Mouse (Mus musculus) neural tube, embryonic 15.5 days (tissue): Measurements from ENCODE around the gene Kdm1b. TPM values are rescaled to one million over a fixed set of nuclear protein-coding genes. Genes with fewer than 3 reads are reported as not detected.

Experiments
- ATAC-seq: fragments of 200-750 bp; cut with Nextera tagmentation; 2 replicates; pipeline ENCODE4 v1.8.0; 2017; ENCODE audit warnings: mild to moderate bottlenecking, moderate TSS enrichment, moderate library complexity; ENCODE audit not compliant: low FRiP score
- H3K27ac ChIP-seq: fragments of 300-500 bp; sonication (generic); replicated peaks from 2 replicates; pipeline ENCODE4 v1.5.1; 2015; ENCODE audit warnings: mild to moderate bottlenecking, inconsistent platforms
- H3K27me3 ChIP-seq: fragments of 300-500 bp; sonication (generic); replicated peaks from 2 replicates; pipeline ENCODE4 v1.6.1; 2015; ENCODE audit warnings: inconsistent platforms
- H3K36me3 ChIP-seq: fragments of 300-500 bp; sonication (generic); 2 replicates; pipeline ENCODE4 v1.6.1; 2015; ENCODE audit warnings: inconsistent platforms
- H3K4me1 ChIP-seq: fragments of 300-500 bp; sonication (generic); 2 replicates; pipeline ENCODE4 v1.6.1; 2015; ENCODE audit warnings: inconsistent platforms
- H3K4me2 ChIP-seq: fragments of 300-500 bp; sonication (generic); 2 replicates; pipeline ENCODE4 v1.6.1; 2015; ENCODE audit warnings: inconsistent platforms, mild to moderate bottlenecking, moderate library complexity
- H3K4me3 ChIP-seq: fragments of 300-500 bp; sonication (generic); replicated peaks from 2 replicates; pipeline ENCODE4 v1.5.1; 2015; ENCODE audit warnings: mild to moderate bottlenecking, inconsistent platforms
- H3K9ac ChIP-seq: fragments of 300-500 bp; sonication (generic); replicated peaks from 2 replicates; pipeline ENCODE4 v1.6.1; 2015; ENCODE audit warnings: mild to moderate bottlenecking, inconsistent platforms
- H3K9me3 ChIP-seq: fragments of 300-500 bp; sonication (generic); replicated peaks from 2 replicates; pipeline ENCODE4 v1.6.1; 2016; ENCODE audit warnings: inconsistent platforms
- WGBS: fragments of 180-500 bp; shearing (Covaris S2); methylation state at CpG from one replicate; pipeline ENCODE4 v1.1.7; 2015; ENCODE audit warnings: mixed read lengths; 5-methylcytosine and 5-hydroxymethylcytosine counted together
- polyA plus RNA-seq: library from polyadenylated mRNA; unstranded; fragments of >200 nt; fragmentation: Nextera tagmentation; extraction: Ambion mirVana; gene quantifications from 2 replicates; pipeline ENCODE4 v1.2.1, GENCODE M21; 2015

The Kdm1b gene
- polyA plus RNA-seq, 1 experiment from 2014 or later, result 13.6 TPM

- Histone ChIP-seq H3K9me3 (no peaks in the 10 kb centered on the region), H3K4me3 (no peak overlapping the region), H3K27ac (no peak overlapping the region), H3K36me3 (peaks cover 18% of the 10 kb centered on the region), H3K9ac (no peak overlapping the region), H3K27me3 (no peaks in the 10 kb centered on the region), H3K4me1 (no peaks in the 10 kb centered on the region), H3K4me2 (no peak overlapping the region)
- WGBS, result 96% methylated on average over 2 of the region's 2 CpGs
- no peak for ATAC-seq
These were observed 50.5 kb downstream of the Kdm1b start for GRCm38 (mm10) chr13:47093791-47094190.

DNA sequence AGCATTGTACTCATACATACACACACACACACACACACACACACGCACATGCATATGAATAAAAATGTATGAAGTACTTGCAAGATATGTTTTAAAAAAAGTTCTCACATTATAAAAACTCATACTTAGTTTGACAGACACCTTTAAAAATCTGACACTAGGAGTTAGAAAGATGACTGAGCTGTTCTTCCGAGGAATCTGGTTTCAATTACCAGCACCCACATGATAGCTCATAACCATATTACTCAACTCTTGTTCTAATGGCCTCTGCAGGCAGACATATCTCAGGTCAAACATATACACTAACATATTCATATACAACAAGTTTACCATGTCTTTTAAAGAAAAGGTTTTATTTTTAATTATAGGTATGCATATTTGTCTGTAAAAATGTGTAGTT, 53.3 kb downstream of the Kdm1b start:
- ATAC-seq, result no peak
- Histone ChIP-seq H3K4me1 (no peaks in the 10 kb centered on the region), H3K27ac (no peak overlapping the region), H3K27me3 (no peaks in the 10 kb centered on the region), H3K9me3 (no peaks in the 10 kb centered on the region), H3K36me3 (peaks cover 15% of the 10 kb centered on the region), H3K9ac (no peak overlapping the region), H3K4me2 (no peak overlapping the region), H3K4me3 (no peak overlapping the region)
- WGBS, result 89% methylated on average over 2 of the region's 2 CpGs

GRCm38 (mm10) chr13:47099265-47099664, 56.0 kb downstream of the Kdm1b start:
- H3K4me2 ChIP-seq, result no peak overlapping the region
- no peaks in the 10 kb centered on the region for H3K9me3 ChIP-seq
- H3K27ac ChIP-seq, result no peak overlapping the region
- no peak overlapping the region for H3K9ac ChIP-seq
- WGBS, result 87% methylated on average over 7 of the region's 7 CpGs
- ATAC-seq, result no peak
- H3K4me1 ChIP-seq, result peaks cover 14% of the 10 kb centered on the region
- no peaks in the 10 kb centered on the region for H3K27me3 ChIP-seq
- H3K36me3 ChIP-seq, result peaks cover 15% of the 10 kb centered on the region
- no peak overlapping the region for H3K4me3 ChIP-seq

GRCm38 (mm10) chr13:47100587-47100986, 57.3 kb downstream of the Kdm1b start:
- 78% methylated on average over 2 of the region's 2 CpGs for WGBS
- H3K9ac ChIP-seq, result no peak overlapping the region
- H3K9me3 ChIP-seq, result no peaks in the 10 kb centered on the region
- no peak overlapping the region for H3K27ac ChIP-seq
- H3K4me3 ChIP-seq, result no peak overlapping the region
- peaks cover 20% of the 10 kb centered on the region for H3K4me1 ChIP-seq
- no peak overlapping the region for H3K4me2 ChIP-seq
- no peaks in the 10 kb centered on the region for H3K27me3 ChIP-seq
- no peak for ATAC-seq
- peaks cover 15% of the 10 kb centered on the region for H3K36me3 ChIP-seq

DNA sequence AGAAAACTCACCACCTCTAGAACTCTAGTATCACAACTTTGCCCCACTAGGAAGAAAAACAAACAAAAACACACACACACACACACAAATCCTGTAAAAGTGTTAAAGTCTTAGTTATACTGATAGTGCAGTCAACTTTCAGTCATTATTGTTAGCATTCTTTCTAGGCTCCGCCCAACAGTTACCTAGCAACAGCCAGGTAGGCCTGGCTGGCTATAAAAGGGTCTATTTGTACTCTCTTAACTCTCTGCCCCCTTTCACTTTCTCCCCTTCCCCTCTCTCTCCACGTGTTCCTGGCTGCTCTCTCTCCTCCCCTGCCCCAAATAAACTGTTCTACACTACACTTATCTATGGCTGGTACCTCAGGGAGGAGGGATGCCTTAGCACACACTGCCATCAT, 60.8 kb downstream of the Kdm1b start:
- Histone ChIP-seq H3K27me3 (no peaks in the 10 kb centered on the region), H3K4me3 (peak overlapping the region; percentile 98), H3K27ac (no peak overlapping the region), H3K9me3 (no peaks in the 10 kb centered on the region), H3K9ac (no peak overlapping the region; the same call in 1 of the 2 replicates), H3K4me1 (peaks cover 27% of the 10 kb centered on the region), H3K4me2 (peak overlapping the region; percentile 79), H3K36me3 (peaks cover 5% of the 10 kb centered on the region)
- no peak for ATAC-seq
- WGBS, result 18% methylated on average over 2 of the region's 2 CpGs

- under 1% methylated on average over 25 of the region's 25 CpGs for WGBS
These were observed 61.7 kb downstream of the Kdm1b start for GRCm38 (mm10) chr13:47104856-47105541.

DNA sequence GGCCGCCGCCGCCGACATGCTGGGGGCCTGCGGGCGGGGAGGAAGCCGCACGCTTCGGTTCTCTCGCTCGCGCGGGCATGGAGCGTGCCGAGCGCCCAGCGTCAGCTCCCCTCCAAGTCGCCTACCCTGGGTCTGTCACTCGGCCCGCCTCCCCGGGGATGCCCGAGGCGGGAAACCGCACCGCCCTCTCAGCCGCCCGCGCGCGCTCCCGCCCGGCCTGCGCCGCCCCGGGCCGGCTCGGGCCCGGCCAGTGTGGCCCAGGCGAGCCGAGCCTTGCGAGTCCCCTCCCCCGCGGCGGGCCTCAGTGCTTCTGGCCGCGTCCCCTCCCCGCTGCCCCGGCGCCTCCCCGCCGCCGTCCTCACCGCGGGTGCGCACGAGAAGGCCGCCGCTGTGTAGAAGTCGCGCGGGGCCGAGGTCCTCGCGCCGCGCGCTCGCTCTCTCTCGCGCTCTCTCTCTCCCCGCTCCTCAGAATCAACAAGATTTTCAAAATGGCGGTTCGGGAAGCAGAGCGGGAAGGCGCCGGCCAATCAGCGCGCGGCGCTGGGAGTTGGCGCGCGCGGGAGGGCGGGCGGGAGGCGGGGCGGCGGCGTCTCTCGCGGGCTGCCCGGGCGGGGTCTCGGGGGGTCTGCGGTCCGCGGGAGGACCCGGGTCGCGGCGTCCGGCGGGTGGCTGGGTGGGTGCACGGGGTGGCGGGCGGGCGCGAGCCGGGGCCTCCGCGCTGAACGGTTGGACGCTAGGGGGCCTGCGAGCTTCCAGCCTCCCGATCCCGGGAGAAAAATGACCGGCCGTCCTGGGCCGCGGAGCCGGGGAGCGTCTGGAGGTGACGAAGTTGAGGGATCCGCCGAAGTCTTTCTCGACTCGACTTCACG, 62.6 kb downstream of the Kdm1b start, which contains the start of gene Dek:
Gene Dek (minus strand): TSS at position 491 of the 869 bp plus-strand sequence.
- 1% methylated on average over 80 of the region's 129 CpGs for WGBS
- peak within 1 kb of the TSS; percentile 98 for H3K4me3 ChIP-seq
- peak; percentile 96 for ATAC-seq
- H3K27ac ChIP-seq, result peak within 1 kb of the TSS; percentile 97
- H3K27me3 ChIP-seq, result no peaks in the 10 kb centered on the region
- no peaks in the 10 kb centered on the region for H3K9me3 ChIP-seq
- peaks cover 27% of the 10 kb centered on the region for H3K4me1 ChIP-seq
- no peaks in the 10 kb centered on the region for H3K36me3 ChIP-seq
- peak within 1 kb of the TSS; percentile 79 for H3K4me2 ChIP-seq
- H3K9ac ChIP-seq, result peak within 1 kb of the TSS; percentile 87

More at GRCm38 (mm10) chr13:47104856-47105541, 61.7 kb downstream of the Kdm1b start:
- no peaks in the 10 kb centered on the region for H3K9me3 ChIP-seq
- ATAC-seq, result no peak
- peak overlapping the region; percentile 87 for H3K9ac ChIP-seq
- peak overlapping the region; percentile 97 for H3K27ac ChIP-seq
- H3K4me3 ChIP-seq, result peak overlapping the region; percentile 98
- peaks cover 27% of the 10 kb centered on the region for H3K4me1 ChIP-seq
- no peaks in the 10 kb centered on the region for H3K27me3 ChIP-seq
- H3K4me2 ChIP-seq, result peak overlapping the region; percentile 79
- H3K36me3 ChIP-seq, result peaks cover 2% of the 10 kb centered on the region; the same call in 1 of the 2 replicates

GRCm38 (mm10) chr13:47106580-47106888, 63.2 kb downstream of the Kdm1b start:
- peak overlapping the region; percentile 97 for H3K27ac ChIP-seq
- 1% methylated on average over 20 of the region's 20 CpGs for WGBS
- H3K36me3 ChIP-seq, result no peaks in the 10 kb centered on the region
- no peaks in the 10 kb centered on the region for H3K27me3 ChIP-seq
- H3K9ac ChIP-seq, result peak overlapping the region; percentile 87
- peak overlapping the region; percentile 98 for H3K4me3 ChIP-seq
- H3K9me3 ChIP-seq, result no peaks in the 10 kb centered on the region
- H3K4me2 ChIP-seq, result peak overlapping the region; percentile 79
- ATAC-seq, result peak; percentile 39
- peaks cover 27% of the 10 kb centered on the region for H3K4me1 ChIP-seq

DNA sequence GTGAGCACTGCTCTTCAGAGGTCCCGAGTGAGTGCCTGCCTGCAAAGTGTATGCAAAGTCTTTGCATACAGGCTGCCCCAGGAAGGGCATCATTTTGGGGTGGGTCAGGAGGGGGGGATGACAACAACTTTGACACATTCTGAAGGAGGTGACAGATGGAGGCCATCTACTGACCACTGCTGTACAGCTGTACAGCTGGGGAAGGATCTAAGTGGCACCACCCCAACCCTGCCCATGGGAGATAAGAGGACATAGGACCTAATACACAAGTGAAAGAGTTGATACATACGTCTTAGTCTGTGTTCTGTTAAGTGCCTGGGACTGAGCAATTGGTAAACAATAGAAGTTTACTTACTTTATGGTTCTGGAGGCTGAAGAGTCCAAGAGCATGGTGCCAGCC, 65.9 kb downstream of the Kdm1b start:
- no peaks in the 10 kb centered on the region for H3K36me3 ChIP-seq
- H3K4me2 ChIP-seq, result no peak overlapping the region
- 71% methylated on average over 2 of the region's 2 CpGs for WGBS
- H3K9ac ChIP-seq, result no peak overlapping the region
- H3K9me3 ChIP-seq, result no peaks in the 10 kb centered on the region
- H3K4me3 ChIP-seq, result no peak overlapping the region
- H3K4me1 ChIP-seq, result peaks cover 14% of the 10 kb centered on the region
- no peak overlapping the region for H3K27ac ChIP-seq
- ATAC-seq, result no peak
- no peaks in the 10 kb centered on the region for H3K27me3 ChIP-seq

DNA sequence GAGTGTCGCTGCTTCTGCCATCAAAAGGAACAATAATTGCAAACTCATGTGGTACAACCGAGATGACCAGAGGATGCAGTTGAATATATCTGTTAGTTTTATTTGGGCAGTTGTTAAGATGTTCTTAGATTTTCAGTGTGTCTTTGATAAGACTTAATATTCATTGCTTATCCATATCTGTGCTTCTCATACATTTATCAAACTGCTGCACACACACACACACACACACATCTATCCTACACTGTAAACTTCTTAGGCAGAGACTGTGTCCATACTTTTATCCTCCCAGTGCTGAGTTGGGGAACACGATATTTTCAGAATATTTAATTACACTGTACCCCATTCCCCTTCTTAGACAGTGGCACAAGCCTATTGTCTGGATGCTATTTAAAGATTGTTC, 67.9 kb downstream of the Kdm1b start:
- Histone ChIP-seq H3K4me2 (no peak overlapping the region), H3K4me3 (no peak overlapping the region), H3K27me3 (no peaks in the 10 kb centered on the region), H3K9ac (no peak overlapping the region), H3K9me3 (no peaks in the 10 kb centered on the region), H3K4me1 (peaks cover 7% of the 10 kb centered on the region; the same call in 1 of the 2 replicates), H3K27ac (no peak overlapping the region), H3K36me3 (no peaks in the 10 kb centered on the region)
- ATAC-seq, result no peak
- 85% methylated on average over 3 of the region's 3 CpGs for WGBS

GRCm38 (mm10) chr13:47112056-47112455, 68.8 kb downstream of the Kdm1b start:
- WGBS, result 88% methylated on average over 3 of the region's 3 CpGs
- Histone ChIP-seq H3K36me3 (no peaks in the 10 kb centered on the region), H3K27ac (no peak overlapping the region), H3K4me2 (no peak overlapping the region), H3K9ac (no peak overlapping the region), H3K27me3 (no peaks in the 10 kb centered on the region), H3K4me3 (no peak overlapping the region), H3K9me3 (no peaks in the 10 kb centered on the region), H3K4me1 (peaks cover 1% of the 10 kb centered on the region; the same call in 1 of the 2 replicates)
- ATAC-seq, result no peak

DNA sequence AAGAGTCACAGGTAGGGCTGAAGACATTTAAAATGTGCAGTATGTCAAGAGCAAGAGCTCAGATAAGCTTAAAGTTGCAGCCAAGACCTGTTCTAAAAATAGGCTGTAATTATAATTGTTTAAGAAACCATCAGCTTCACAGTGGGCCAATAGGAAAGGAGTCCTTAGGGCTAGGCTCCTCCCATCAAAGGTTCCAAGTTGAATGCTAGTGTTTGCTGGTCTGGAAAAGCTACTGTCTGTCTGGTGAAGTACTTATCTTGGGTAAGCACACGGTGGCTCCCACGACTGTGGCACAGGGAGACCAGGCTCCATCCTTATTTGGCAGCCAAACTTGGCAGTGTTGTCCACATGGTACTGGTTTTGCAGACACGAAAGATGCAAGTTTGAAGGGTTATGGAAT, 69.6 kb downstream of the Kdm1b start:
- Histone ChIP-seq H3K4me3 (no peak overlapping the region), H3K27ac (no peak overlapping the region), H3K4me1 (no peaks in the 10 kb centered on the region), H3K9ac (no peak overlapping the region), H3K4me2 (no peak overlapping the region), H3K27me3 (no peaks in the 10 kb centered on the region), H3K36me3 (no peaks in the 10 kb centered on the region), H3K9me3 (no peaks in the 10 kb centered on the region)
- WGBS, result 75% methylated on average over 3 of the region's 3 CpGs
- ATAC-seq, result no peak
